Mouse (Mus musculus): Measurements from ENCODE around the gene Sh3kbp1.

Sh3kbp1 gene

GRCm38 (mm10) chrX:159678320-159678835 lies 51.3 kb downstream of the Sh3kbp1 start:
- no peak for DNase-seq

GRCm38 (mm10) chrX:159685521-159685920 lies 58.4 kb downstream of the Sh3kbp1 start:
- no peak for DNase-seq

- no peak for DNase-seq
Measured at GRCm38 (mm10) chrX:159686850-159687249, 59.8 kb downstream of the Sh3kbp1 start.

GRCm38 (mm10) chrX:159688698-159689097 lies 61.6 kb downstream of the Sh3kbp1 start:
- no peak for DNase-seq

- DNase-seq, result no peak
Measured at GRCm38 (mm10) chrX:159689785-159690416, 62.8 kb downstream of the Sh3kbp1 start.

GRCm38 (mm10) chrX:159693126-159693525 lies 66.1 kb downstream of the Sh3kbp1 start:
- no peak for DNase-seq

- no peak for DNase-seq
Measured at GRCm38 (mm10) chrX:159696545-159696944, 69.5 kb downstream of the Sh3kbp1 start.

GRCm38 (mm10) chrX:159697030-159697454 lies 70.0 kb downstream of the Sh3kbp1 start:
- no peak for DNase-seq

GRCm38 (mm10) chrX:159702850-159703249 lies 75.8 kb downstream of the Sh3kbp1 start:
- DNase-seq, result no peak

- no peak for DNase-seq
Measured at GRCm38 (mm10) chrX:159704381-159705004, 77.4 kb downstream of the Sh3kbp1 start.

GRCm38 (mm10) chrX:159705412-159705811 lies 78.3 kb downstream of the Sh3kbp1 start:
- no peak for DNase-seq

- DNase-seq, result no peak
Measured at GRCm38 (mm10) chrX:159708076-159708830, 81.2 kb downstream of the Sh3kbp1 start.

- no peak for DNase-seq
Measured at GRCm38 (mm10) chrX:159709296-159709695, 82.2 kb downstream of the Sh3kbp1 start.

- no peak for DNase-seq
Measured at GRCm38 (mm10) chrX:159711070-159712029, 84.3 kb downstream of the Sh3kbp1 start.

GRCm38 (mm10) chrX:159713191-159713590 lies 86.1 kb downstream of the Sh3kbp1 start:
- no peak for DNase-seq

- DNase-seq, result no peak
Measured at GRCm38 (mm10) chrX:159721390-159721789, 94.3 kb downstream of the Sh3kbp1 start.

GRCm38 (mm10) chrX:159731421-159731820 lies 104.3 kb downstream of the Sh3kbp1 start:
- DNase-seq, result no peak

- no peak for DNase-seq
Measured at GRCm38 (mm10) chrX:159732845-159733244, 105.8 kb downstream of the Sh3kbp1 start.

- DNase-seq, result no peak
Measured at GRCm38 (mm10) chrX:159733948-159734347, 106.9 kb downstream of the Sh3kbp1 start.

GRCm38 (mm10) chrX:159735513-159736099 lies 108.5 kb downstream of the Sh3kbp1 start:
- DNase-seq, result no peak

GRCm38 (mm10) chrX:159737344-159737743 lies 110.3 kb downstream of the Sh3kbp1 start:
- DNase-seq, result no peak

GRCm38 (mm10) chrX:159744035-159744434 lies 117.0 kb downstream of the Sh3kbp1 start:
- no peak for DNase-seq
